Mouse (Mus musculus): ENCODE measurements at regions not wholly inside any gene's neighbourhood (a gene's known extent, or its start where the extent isn't known, plus 50 kb on each side); places are given as distances from the start of the nearest gene placed in this dataset.

DNA sequence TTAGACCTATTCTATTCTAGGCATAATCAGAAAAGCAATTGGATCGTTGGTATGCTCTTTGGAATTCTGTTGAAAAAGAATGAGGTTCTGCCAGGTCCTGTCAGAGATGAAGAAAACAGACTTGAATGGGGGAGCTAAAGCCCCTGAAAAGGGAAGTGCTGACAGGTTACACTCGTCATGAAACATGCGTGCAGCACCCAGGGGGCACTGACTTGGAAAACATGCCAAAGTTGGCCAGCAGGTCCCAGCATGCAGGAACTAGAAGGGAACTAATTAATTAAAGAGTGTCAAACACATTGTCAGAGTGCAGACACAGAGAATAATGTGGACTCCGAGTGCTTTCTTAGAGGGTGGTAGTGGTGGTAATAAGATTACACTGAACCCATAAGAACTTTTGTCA, 346.2 kb upstream of the Smarca2 start:
- no peak for DNase-seq (ENCODE audit: low spot score in 2 of 2)

DNA sequence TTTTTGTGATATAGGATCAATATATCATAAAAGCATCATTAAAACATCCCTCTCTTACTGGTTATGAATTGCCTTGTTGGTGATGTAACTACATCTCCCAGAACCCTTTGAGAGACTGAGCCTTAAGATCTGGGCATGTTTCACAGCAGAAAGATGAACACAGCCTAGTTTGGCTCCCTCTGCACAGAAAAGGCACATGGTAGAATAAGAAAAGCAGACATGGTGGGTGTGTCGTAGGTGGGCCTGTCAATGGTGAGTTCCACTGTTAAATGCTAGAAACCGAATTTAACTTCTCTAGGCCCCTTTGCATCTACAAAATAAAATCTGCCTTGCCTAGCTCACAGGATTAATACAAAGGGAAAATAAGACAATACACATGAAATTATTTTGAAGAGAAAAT, 343.3 kb upstream of the Smarca2 start:
- peak; percentile 45 to 59 for DNase-seq (ENCODE audit: low spot score in 2 of 2)

DNA sequence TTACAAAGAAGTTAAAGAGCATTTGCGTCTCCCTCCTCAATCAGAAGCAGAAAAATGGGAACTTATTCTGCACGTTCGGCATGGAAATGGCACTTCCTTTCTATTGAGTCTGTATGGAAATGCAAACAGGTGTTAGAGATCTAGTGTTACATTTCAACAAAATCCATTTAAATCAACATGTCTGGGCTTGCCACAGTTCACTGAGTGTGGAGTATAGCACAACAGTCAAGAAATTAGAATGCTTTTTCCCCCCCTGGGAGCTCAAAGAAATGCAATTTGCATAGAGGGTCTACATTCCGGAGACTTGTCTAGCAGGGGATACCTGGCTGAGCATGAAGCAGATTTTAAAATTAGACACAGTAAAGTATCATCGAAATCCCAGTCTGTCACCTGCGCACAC, 308.5 kb upstream of the Smarca2 start:
- no peak for DNase-seq (ENCODE audit: low spot score in 2 of 2)

DNA sequence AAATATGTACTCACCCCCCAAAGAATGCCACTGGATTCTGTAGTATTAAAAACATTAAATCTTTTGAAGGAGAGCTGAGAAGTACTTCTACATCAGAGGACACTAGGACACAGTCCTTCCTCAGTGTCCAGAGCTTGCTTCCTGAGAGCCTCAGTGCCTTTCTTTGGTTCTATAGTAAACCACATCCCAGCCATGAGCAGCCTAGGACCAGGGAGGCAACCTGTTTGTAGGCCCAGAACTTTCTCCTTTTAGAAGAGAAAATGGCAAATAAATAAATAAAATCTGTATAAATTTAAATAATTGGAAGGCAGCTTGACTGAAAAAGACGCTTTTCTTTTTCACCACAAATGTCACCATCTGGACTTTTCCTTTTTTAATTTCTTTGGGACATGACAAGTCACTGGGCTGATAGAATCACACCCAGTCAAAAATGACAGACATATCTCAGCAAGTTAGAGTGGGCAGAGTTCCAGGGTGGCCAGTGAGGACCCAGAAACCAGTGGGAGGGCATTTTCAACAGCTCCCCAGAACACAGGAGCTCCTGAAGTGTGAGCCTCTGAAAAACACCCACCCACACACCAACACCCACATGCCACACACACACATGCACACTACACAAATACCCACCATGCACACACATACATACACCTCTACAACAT, 296.2 kb upstream of the Smarca2 start:
- peak; percentile 24 to 48 for DNase-seq (ENCODE audit: low spot score in 2 of 2)

DNA sequence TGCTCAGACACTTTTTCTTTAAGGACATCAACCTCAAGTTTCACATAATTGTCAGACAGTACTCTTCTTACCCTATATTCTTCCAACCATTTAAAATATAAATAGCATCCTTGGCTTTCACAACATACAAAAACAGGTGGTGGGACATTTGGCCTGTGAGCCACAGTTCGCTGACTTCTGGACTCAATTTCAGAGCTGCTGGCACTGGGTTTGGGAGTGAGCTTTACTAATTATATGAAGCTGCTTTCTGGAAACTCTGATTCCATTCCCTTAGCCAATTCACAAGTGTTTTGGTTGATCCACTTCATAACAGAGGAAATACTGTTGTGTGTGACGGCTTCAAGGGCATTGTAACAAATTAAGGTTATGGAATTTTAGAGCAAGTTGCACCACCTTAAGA, 285.9 kb upstream of the Smarca2 start:
- DNase-seq (ENCODE audit: low spot score in 2 of 2), result no peak

DNA sequence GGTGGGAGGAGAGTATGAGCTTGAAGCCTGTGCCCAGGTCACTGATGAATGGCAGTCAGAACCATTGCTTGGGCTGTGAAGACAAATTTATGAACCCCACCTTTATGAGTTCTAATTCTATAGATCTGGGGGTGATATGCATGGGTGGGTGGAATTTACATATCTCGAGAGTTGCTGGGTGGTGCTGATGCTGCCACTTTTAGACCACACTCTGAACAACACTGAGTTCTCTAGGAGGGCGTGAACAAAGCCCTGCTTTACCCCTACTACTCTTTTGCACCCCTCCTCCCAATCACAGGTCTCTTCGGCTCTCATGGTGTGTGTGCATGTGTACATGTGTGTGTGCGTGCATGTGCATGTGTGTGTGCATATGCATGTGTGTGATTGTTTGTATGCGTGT, 281.2 kb upstream of the Smarca2 start:
- DNase-seq (ENCODE audit: low spot score in 2 of 2), result no peak

DNA sequence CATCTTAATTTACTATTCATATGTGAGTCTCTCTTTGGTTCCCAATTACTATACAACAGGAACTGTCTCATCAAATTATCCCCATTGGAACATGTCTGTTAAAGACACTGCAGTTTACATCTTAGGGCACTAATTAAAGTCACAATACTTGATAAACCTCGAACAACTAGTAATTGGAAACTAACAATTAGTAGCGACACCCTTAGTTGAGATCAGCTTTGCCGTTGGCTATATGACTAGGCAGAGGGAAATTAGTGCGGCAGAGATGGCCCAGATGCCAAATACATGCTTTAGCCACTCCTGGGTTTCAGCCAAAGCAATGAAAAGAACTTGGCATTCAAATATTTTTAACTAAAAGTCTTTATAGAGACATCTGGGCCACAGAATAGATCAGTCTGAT, 265.7 kb upstream of the Smarca2 start:
- no peak for DNase-seq (ENCODE audit: low spot score in 2 of 2)

DNA sequence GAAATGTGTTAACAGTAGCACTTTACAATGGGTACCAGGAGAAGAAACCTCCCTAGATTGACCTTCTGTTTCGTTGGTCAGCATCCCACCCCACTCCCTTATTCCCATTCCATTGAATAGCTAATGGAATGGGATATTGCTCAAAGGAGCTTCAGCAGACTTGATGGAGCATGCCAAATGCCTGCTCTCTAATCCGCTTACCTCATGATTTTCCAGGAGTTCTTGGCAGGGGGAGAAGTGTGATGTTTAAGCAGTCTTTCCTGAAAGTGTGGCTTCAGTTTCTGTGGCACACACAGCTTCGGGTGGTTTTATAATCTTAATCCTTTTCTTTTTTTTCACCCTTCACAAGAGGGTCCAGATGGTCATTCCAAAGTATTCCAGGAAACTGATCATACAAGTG, 264.7 kb upstream of the Smarca2 start:
- peak; percentile 9 to 12 for DNase-seq (ENCODE audit: low spot score in 2 of 2)

DNA sequence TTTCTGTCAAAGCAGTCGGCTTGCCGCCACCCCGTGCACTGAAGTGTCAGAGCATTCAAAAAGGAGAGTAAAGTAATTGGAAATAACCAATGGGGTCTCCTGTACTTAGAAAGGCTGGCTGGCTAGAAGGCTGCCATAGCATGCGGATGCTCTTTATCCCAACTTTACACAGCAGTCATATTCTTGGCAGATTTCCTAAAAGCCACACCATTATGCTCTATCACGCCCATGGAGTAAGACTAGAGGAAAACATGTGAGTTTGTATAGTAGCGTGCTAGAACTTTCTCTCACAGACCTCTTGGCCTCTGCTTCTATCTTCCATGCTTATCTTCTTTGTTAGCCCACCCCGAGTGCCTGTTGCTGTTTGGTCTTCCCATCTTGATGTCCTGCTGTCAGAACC, 249.8 kb upstream of the Smarca2 start:
- DNase-seq (ENCODE audit: low spot score in 2 of 2), result no peak

DNA sequence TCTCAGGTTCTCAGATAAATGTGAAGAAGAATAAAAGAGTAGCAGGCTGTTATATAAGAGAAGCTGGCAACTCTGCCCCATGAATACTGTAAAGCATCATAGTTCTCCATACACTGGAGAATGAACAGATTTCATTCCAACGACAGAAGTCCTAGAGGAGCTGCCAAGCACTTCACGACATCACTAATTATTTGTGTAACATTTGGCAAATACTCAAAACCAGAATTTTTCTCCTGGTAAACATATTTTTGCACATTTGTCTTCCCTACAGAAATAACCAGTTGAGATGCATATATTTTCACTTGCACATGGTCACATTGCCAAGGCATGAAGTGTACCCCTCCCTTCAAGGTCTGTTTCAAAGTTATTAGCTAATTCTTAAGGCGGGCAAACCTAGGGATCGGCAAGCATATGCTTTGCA, 220.9 kb upstream of the Smarca2 start:
- DNase-seq (ENCODE audit: low spot score in 2 of 2), result peak; percentile 9 to 32

DNA sequence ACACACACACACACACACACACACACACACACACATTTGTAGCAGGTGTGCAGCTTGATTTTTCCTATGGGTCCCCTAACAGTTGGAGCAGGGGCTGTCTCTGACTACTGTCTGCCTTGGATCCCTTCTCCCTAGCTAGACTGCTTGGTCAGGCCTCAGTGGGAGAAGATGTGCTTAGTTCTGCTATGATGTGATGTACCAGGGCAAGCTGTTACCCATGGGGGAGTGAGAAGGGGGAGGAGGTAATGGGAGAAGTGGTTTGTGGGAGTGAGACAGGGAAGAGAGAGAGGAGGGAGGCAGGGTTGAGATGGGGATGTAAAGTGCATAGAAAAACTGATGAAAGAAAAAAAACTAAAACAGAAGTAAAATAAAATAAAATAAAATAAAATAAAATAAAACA, 218.8 kb upstream of the Smarca2 start:
- DNase-seq (ENCODE audit: low spot score in 2 of 2), result no peak

DNA sequence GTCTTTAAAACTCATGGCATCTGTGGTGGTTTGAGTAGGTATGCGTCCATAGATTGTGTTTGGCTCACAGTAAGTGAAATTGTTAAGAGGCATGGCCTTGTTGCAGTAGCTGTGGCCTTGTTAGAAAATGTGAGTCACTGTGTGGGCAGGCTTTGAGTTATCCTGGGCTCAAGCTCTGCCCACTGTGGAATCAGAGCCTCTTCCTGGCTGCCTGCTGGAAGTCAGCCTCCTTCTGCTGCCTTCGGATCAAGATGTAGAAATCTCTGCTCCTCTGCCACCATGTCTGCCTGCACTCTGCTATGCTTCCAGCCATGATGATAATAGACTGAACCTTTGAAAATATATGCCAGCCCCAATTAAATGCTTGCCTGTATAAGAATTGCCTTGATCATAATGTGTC, 192.2 kb upstream of the Smarca2 start:
- peak in 1 of 2 experiments; percentile 4 for DNase-seq (ENCODE audit: low spot score in 2 of 2)

DNA sequence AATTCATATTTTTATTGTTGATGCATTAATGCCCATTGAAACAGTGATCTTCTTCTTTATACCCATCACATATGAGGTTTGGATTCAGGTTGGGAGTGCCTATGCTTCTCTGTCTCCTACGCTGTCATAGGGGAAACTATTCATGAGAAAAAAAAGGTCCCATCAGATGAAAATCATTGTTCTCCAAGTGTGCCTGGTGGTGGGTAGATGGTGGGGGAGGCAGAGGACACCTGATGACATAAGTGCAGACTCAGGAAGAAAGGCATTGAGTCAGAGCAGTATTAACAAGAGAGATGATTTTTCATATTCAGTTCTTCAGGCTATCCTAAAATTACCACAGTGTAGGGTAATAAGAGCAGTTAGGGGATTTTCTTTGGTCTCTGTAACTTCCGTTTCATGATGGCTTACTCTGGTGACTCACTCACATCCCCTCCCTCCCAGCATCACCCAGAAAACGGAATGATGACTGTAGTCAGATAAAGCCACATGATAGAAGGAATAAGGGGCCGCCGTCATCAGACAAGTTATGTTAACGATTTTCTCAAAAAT, 190.3 kb upstream of the Smarca2 start:
- DNase-seq (ENCODE audit: low spot score in 2 of 2), result peak in 1 of 2 experiments; percentile 9

DNA sequence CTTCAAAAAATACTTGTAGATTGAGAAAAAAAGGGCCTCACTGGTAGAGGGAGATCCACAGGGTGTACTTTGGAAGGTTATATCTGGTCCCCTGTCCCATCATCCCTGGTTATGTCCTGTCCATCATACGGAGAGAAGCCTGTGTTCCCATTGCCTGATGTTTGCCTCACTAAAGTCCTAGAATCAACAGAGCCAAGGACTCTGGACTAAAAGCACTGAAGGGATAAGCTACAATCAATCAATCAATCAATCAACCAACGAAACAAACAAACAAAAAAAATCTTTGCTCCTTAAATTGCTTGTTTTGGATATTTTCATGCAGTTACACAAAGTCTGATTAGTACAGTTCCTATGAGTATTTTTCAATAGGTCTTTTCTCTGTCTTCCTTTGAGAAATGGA, 185.1 kb upstream of the Smarca2 start:
- no peak for DNase-seq (ENCODE audit: low spot score in 2 of 2)

DNA sequence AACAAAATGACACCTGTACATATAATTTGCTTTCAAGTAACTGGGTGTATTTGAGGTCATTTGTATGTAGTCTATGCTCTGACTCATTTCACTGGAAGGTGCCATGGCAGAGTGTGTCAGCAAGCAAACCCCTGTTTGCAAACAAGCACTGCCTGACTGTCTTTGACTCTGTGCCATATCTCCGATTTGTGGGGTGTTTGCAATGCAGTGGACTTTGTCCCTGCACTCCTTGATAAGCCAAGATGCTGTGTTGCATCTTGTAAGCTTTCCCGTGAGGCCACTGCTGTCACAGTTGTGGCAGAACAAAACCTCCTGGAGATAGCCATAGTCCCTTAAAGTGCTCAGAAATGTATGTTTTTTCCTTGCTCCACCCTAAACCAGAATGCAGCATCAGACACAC, 165.7 kb upstream of the Smarca2 start:
- no peak for DNase-seq (ENCODE audit: low spot score in 2 of 2)

DNA sequence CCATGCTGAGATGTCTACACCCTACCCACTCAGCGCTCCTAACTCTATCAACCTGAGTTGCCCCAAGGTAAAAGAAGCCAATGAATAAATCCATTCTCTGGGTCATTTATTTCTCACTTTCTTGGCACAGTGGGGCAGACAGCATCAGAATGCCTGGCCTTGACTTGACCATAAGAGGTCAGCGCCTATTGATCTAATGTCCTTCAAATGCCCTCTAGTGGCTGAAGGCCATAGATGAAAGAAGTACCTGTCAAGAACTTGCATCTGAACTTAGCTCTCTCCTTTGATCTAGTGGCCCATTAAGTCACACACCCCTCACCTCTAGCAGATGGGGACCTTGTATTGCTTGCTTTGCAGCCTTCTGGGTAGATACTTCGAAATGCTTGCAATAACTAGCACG, 159.5 kb upstream of the Smarca2 start:
- DNase-seq (ENCODE audit: low spot score in 2 of 2), result no peak

DNA sequence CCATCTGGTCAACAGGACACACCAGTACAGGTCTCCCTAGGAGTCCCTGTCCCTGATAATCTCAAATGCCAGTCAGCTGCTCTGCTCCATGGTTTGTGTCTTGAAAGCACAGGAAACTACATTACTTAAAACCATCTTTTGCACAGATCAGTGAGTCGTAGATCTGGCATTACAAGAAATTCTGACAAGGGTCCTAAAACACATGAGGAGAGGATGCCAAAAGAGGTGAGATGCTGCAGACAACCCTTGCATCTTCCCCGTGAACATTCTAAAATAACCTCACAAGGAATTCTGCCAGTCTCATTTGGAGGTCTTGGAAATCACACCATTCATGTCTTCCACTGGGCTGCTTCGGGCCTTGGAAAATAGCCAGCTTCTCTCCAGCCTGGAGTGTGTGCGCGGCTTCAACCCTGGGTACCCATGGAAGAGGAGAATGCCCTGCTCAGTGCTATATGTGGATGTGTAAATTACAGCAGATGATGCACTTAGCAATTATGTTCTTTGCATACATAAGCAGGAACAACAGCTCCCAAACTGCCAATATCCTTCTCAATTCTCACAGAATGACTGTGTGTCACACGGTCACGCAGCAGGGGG, 157.3 kb upstream of the Smarca2 start:
- no peak for DNase-seq (ENCODE audit: low spot score in 2 of 2)

DNA sequence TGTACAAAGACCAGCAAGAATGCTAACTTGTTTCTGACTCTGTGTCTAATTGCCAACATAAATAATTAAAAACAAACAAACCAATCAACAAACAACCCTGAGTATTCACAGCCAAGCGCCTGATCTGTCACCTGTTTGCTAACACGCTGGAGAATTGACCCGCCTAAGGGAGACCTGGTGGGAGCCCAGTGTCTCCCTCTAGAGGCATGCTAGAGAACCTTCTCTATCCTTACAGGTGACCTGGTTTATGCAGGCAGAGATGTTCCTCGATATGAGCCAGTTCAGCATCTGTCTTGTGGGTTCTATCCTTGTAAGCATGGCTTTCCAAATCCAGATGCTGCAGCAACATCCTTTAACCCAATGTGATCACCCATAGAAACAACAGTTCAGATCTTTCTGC, 143.1 kb upstream of the Smarca2 start:
- no peak for DNase-seq (ENCODE audit: low spot score in 2 of 2)

DNA sequence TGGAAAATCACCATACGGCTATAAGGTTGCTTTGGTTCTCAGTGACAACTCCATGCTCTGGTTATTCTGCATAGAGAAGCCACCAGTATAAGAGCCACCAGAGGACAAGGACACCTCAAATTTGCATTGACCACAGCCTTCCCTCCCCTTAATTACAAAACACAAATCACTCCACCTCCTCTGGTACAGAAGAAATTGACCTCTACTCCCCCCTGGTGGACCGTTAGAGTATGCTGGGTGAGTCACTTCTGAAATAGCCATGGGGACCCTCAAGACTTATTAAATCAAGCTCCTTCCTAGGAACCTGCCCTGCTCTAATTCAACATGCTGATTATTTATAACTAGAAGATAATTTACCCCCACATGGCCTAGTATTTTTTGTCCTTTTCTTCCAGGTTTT, 139.6 kb upstream of the Smarca2 start:
- no peak for DNase-seq (ENCODE audit: low spot score in 2 of 2)

DNA sequence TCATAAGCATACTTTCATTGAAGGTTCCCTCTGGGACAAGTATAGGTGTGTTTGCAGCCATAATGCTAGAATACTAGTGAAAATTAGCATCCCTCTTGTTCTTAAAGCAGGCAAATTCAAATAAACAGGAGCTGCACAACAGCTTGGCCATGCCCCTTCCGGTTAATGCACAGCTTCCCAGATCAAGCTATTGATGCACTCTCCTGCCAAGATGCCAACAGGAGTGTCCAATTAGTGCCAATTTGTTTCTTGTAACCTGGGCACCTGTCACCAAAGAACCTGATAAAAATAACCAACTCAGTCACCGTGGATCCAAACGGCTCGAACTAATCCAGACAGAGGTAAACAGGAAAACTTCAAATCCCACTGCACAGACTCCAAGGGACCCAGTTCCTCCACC, 138.6 kb upstream of the Smarca2 start:
- DNase-seq (ENCODE audit: low spot score in 2 of 2), result no peak

DNA sequence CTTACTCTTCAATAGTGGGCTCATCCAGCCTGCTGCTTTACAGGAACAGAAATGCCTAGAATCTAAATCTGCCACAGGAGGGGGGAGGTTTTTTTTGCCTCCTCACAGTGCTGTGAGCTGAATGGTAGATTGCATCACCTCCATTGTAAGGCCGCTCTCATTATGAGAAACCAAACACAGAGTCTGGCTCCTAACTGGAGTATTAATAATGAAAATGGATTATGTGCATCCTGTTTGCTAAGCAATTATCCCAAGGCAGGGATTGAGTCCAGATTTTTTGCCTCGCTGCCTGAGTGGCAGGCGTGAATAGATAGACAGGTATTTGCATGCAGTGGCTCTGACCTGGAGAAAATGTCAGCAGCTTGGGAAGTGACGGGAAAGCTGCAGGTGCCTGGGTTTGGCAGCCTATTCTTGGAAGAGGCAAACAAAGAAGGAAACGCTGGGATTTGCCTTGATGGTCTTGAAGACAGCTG, 137.6 kb upstream of the Smarca2 start:
- no peak for DNase-seq (ENCODE audit: low spot score in 2 of 2)

DNA sequence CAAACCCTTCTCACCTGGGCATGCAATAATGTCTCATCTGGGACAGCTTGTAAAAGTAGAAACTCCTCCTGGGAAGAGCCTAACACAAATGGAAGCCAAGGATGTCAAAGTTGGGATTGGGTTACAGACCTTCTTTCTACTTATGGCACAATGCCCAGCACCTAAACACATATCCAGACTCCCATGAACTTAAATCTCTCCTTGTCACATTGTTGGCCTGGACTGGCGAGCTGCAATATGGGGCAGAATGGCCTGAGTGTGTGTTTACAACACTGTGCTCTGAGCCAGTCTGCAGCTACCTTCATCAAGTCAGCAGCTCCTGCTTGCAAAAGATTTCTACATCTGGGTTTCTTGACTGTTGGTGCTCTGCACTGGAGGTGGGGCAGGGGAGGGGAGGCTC, 132.2 kb upstream of the Smarca2 start:
- no peak for DNase-seq (ENCODE audit: low spot score in 2 of 2)

DNA sequence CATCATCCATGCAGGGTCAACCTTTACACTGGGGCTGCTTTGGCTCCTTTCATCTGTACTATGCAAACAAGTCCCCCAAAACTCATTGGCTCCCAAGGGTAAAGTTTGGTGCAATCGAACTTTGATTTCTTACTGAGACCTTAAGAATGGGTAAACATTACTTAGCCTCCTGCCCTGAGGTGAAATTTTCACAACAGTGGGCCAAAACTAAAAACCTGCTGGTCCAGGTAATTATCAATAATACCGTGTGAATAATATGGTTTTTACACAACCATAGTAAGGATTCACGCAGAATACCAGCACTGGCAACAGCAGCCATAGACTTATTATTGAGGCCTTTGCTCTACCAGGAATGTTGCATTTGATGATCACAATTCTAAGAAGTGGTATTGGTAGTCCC, 131.6 kb upstream of the Smarca2 start:
- DNase-seq (ENCODE audit: low spot score in 2 of 2), result no peak

DNA sequence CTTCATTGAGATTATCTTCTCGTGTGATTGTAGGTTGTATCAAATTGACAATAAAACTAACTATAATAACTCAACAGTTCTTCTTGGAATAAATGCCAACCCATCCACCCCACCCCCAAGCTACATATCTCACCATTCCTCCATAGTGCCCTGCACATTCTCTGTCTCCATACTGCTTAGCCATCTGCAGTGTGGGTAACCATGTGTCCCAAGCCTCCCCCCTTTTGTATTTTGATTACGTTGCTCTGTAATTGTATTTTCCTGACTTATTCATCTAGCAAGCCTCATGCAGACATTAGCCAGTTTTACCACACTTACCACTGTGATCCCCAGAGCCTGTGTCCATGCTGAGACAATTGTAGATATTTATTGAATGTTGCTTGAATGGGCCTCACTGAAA, 129.7 kb upstream of the Smarca2 start:
- no peak for DNase-seq (ENCODE audit: low spot score in 2 of 2)
